Mouse (Mus musculus) adrenal gland, postnatal 25 days (tissue): ENCODE results near the gene Gfap. TPM values are rescaled to one million over a fixed set of nuclear protein-coding genes. Genes with fewer than 3 reads are reported as not detected.

ENCODE experiments used
- total RNA-seq: library from RNA; stranded (reverse); gene quantifications from 2 replicates; pipeline ENCODE4 v1.2.3, GENCODE M21; 2021

The Gfap gene
- total RNA-seq, 1 experiment from 2014 or later: 0.36 TPM

Other genes with a start within 250 kb of the Gfap start
- 0.06 TPM in 1 of 2 replicates, not detected in the other for gene Meioc, start 237.2 kb downstream of the Gfap start, total RNA-seq
- 23.3 and 29.1 TPM in 2 replicates for gene Ccdc43, start 203.1 kb downstream of the Gfap start, total RNA-seq
- gene Adam11, start 139.5 kb downstream of the Gfap start, total RNA-seq: 2.9 and 4.7 TPM in 2 replicates
- 20.0 and 22.7 TPM in 2 replicates for gene Gjc1, start 81.2 kb downstream of the Gfap start, total RNA-seq
- gene Higd1b, start 65.1 kb downstream of the Gfap start, total RNA-seq: 0.76 TPM in 1 of 2 replicates, not detected in the other
- gene Eftud2, start 19.9 kb downstream of the Gfap start, total RNA-seq: 77.2 and 81.2 TPM in 2 replicates
- 1.0 TPM in 1 of 2 replicates, not detected in the other for gene Ccdc103, start 19.7 kb downstream of the Gfap start, total RNA-seq
- gene Fam187a, start 15.7 kb downstream of the Gfap start, total RNA-seq: not detected in 2 replicates
- 4.1 and 5.3 TPM in 2 replicates for gene Kif18b, start 24.2 kb upstream of the Gfap start, total RNA-seq
- 34.9 and 49.7 TPM in 2 replicates for gene C1ql1, start 45.8 kb upstream of the Gfap start, total RNA-seq
- 103 and 104 TPM in 2 replicates for gene Nmt1, start 127.3 kb upstream of the Gfap start, total RNA-seq
- gene Dcakd, start 127.4 kb upstream of the Gfap start, total RNA-seq: 73.0 and 82.7 TPM in 2 replicates
- 9.1 and 13.7 TPM in 2 replicates for gene Plcd3, start 200.7 kb upstream of the Gfap start, total RNA-seq
- 92.1 and 129 TPM in 2 replicates for gene Acbd4, start 200.8 kb upstream of the Gfap start, total RNA-seq
- 72.0 and 75.6 TPM in 2 replicates for gene Hexim1, start 215.3 kb upstream of the Gfap start, total RNA-seq
- gene Hexim2, start 231.5 kb upstream of the Gfap start, total RNA-seq: 3.9 and 6.2 TPM in 2 replicates